ENCODE assay signal across 9 mouse cellular contexts in the genomic region with DNA sequence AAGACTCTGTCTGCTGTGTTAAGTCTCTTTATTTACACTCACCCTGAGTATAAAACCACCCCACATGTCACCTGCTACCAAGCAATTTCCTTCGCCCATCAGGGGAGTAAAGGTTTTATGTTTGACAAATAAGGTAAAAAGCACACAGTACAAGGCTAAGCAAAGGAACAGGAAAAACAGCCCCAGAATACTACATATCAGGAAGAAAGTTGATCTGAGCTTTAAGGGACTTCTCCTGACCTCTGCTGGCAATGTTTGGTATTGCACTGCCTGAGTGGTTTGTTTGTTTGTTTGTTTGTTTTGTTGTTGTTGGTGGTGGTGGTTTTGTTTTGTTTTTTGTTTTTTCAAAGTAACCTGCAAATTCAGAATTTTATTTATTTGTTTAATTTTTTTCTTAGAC. TPM values are rescaled to one million over a fixed set of nuclear protein-coding genes. Genes with fewer than 3 reads are reported as not detected.
DNase-seq lines count a peak whose midpoint lies in the region; ATAC-seq lines count a peak whose summit lies in the region.
"Had no signal": no experiment of that assay in that cellular context is flagged by ENCODE, and none has a peak within 500 bp of the region (broad histone marks: within the 10 kb centered on the region; RNA-seq: fewer than 3 reads in every experiment).

No protein-coding gene starts in this region.

- no peak overlapping the region for H3K27ac ChIP-seq in hindbrain, embryonic 14.5 days
- no peak overlapping the region for H3K27ac ChIP-seq in hindbrain, embryonic 12.5 days
- H3K27ac ChIP-seq in neural tube, embryonic 11.5 days (ENCODE audit: low read depth, low read length): no peak overlapping the region
- H3K27ac ChIP-seq: liver, embryonic 13.5 days had no signal

- ATAC-seq in hindbrain, embryonic 14.5 days (ENCODE audit: low FRiP score): no peak
- no peak for ATAC-seq in hindbrain, embryonic 12.5 days (ENCODE audit: low FRiP score)
- ATAC-seq in neural tube, embryonic 11.5 days (ENCODE audit: insufficient read depth, low FRiP score, low TSS enrichment): no peak

- H3K4me3 ChIP-seq in hindbrain, embryonic 14.5 days (replicated peaks; ENCODE audit: low read length): no peak overlapping the region
- H3K4me3 ChIP-seq in hindbrain, embryonic 12.5 days: no peak overlapping the region
- no peak overlapping the region for H3K4me3 ChIP-seq in neural tube, embryonic 11.5 days (ENCODE audit: low read depth, low read length)
- H3K4me3 ChIP-seq: liver, embryonic 13.5 days had no signal

- H3K36me3 ChIP-seq in hindbrain, embryonic 14.5 days (replicated peaks; ENCODE audit: control insufficient read depth, insufficient read depth): no peaks in the 10 kb centered on the region
- H3K36me3 ChIP-seq in hindbrain, embryonic 12.5 days: no peaks in the 10 kb centered on the region
- H3K36me3 ChIP-seq in neural tube, embryonic 11.5 days (ENCODE audit: control insufficient read depth, insufficient read depth, low read length): no peaks in the 10 kb centered on the region
- H3K36me3 ChIP-seq: liver, embryonic 13.5 days had no signal

- peak; percentile 83 for DNase-seq in hindbrain, embryonic 14.5 days (ENCODE audit: low spot score)
- DNase-seq in A20 (ENCODE audit: low read depth, low spot score) (peak; percentile 69), ES-CJ7 (ENCODE audit: low read depth, low spot score) (peak; percentile 52)
- peak; percentile 52 to 72 for DNase-seq in cerebellum, postnatal 25 days
- DNase-seq in kidney, postnatal 36 days: peak; percentile 54 to 77
- DNase-seq in neural tube, embryonic 11.5 days (ENCODE audit: low spot score): peak; percentile 53
- no peak for DNase-seq in urinary bladder, adult 2 months (ENCODE audit: low spot score)
- DNase-seq: liver, embryonic 13.5 days had no signal

- H3K9me3 ChIP-seq in hindbrain, embryonic 14.5 days (ENCODE audit: control insufficient read depth, low read length): no peaks in the 10 kb centered on the region
- no peaks in the 10 kb centered on the region for H3K9me3 ChIP-seq in hindbrain, embryonic 12.5 days (replicated peaks)
- H3K9me3 ChIP-seq in neural tube, embryonic 11.5 days (ENCODE audit: control insufficient read depth, low read length): no peaks in the 10 kb centered on the region
- H3K9me3 ChIP-seq: liver, embryonic 13.5 days had no signal

- WGBS in hindbrain, embryonic 14.5 days: 45% methylated on average over 1 of the region's 1 CpGs
- WGBS in hindbrain, embryonic 12.5 days: 55% methylated on average over 1 of the region's 1 CpGs
- WGBS in neural tube, embryonic 11.5 days: 50% methylated on average over 1 of the region's 1 CpGs

- no peak overlapping the region for H3K9ac ChIP-seq in hindbrain, embryonic 14.5 days
- no peak overlapping the region for H3K9ac ChIP-seq in hindbrain, embryonic 12.5 days
- H3K9ac ChIP-seq in neural tube, embryonic 11.5 days (ENCODE audit: low read length): no peak overlapping the region
- H3K9ac ChIP-seq: liver, embryonic 13.5 days had no signal

- H3K4me2 ChIP-seq in hindbrain, embryonic 14.5 days (replicated peaks): no peak overlapping the region
- H3K4me2 ChIP-seq in hindbrain, embryonic 12.5 days (replicated peaks): no peak overlapping the region
- no peak overlapping the region for H3K4me2 ChIP-seq in neural tube, embryonic 11.5 days (ENCODE audit: low read depth)
- H3K4me2 ChIP-seq: liver, embryonic 13.5 days had no signal

- no peaks in the 10 kb centered on the region for H3K4me1 ChIP-seq in hindbrain, embryonic 14.5 days (replicated peaks; ENCODE audit: control insufficient read depth, insufficient read depth, low read length)
- no peaks in the 10 kb centered on the region for H3K4me1 ChIP-seq in hindbrain, embryonic 12.5 days
- no peaks in the 10 kb centered on the region for H3K4me1 ChIP-seq in neural tube, embryonic 11.5 days (ENCODE audit: control insufficient read depth, insufficient read depth, low read length)
- H3K4me1 ChIP-seq: liver, embryonic 13.5 days had no signal

- H3K27me3 ChIP-seq in hindbrain, embryonic 14.5 days (ENCODE audit: control insufficient read depth, insufficient read depth, low read length): no peaks in the 10 kb centered on the region
- H3K27me3 ChIP-seq in hindbrain, embryonic 12.5 days: no peaks in the 10 kb centered on the region
- H3K27me3 ChIP-seq in neural tube, embryonic 11.5 days (ENCODE audit: control insufficient read depth, insufficient read depth, low read length): no peaks in the 10 kb centered on the region
- H3K27me3 ChIP-seq: liver, embryonic 13.5 days had no signal

RNA-seq across cellular contexts. Expression of gene Gm9964, which starts 0.5 kb away (rescaled TPM):
- polyA plus RNA-seq in hindbrain, embryonic 14.5 days (2014; fragmentation: Nextera tagmentation; extraction: Ambion mirVana): not detected in 2 replicates
- not detected in 2 replicates for polyA plus RNA-seq in hindbrain, embryonic 12.5 days (2016; fragmentation: Nextera tagmentation; extraction: Ambion mirVana)
- polyA plus RNA-seq in neural tube, embryonic 11.5 days (2014; fragmentation: Nextera tagmentation; extraction: Ambion mirVana): not detected in 2 replicates
- polyA plus RNA-seq in urinary bladder, adult 2 months (2012; rRNA removed): not detected in 2 replicates
- polyA plus RNA-seq: liver, embryonic 13.5 days had no signal

RNA-seq across cellular contexts. Expression of gene Wsb1, which starts 41.7 kb away (rescaled TPM):
- polyA plus RNA-seq in hindbrain, embryonic 14.5 days (2014; fragmentation: Nextera tagmentation; extraction: Ambion mirVana): 583 and 597 TPM in 2 replicates
- polyA plus RNA-seq in hindbrain, embryonic 12.5 days (2016; fragmentation: Nextera tagmentation; extraction: Ambion mirVana): 552 and 643 TPM in 2 replicates
- 448 and 486 TPM in 2 replicates for polyA plus RNA-seq in neural tube, embryonic 11.5 days (2014; fragmentation: Nextera tagmentation; extraction: Ambion mirVana)
- 98.9 and 164 TPM in 2 replicates for polyA plus RNA-seq in urinary bladder, adult 2 months (2012; rRNA removed)

RNA-seq across cellular contexts. Expression of gene Nf1, which starts 43.3 kb away (rescaled TPM):
- polyA plus RNA-seq in hindbrain, embryonic 14.5 days (2014; fragmentation: Nextera tagmentation; extraction: Ambion mirVana): 11.7 and 12.7 TPM in 2 replicates
- polyA plus RNA-seq in hindbrain, embryonic 12.5 days (2016; fragmentation: Nextera tagmentation; extraction: Ambion mirVana): 8.9 and 9.5 TPM in 2 replicates
- 10.3 and 11.3 TPM in 2 replicates for polyA plus RNA-seq in neural tube, embryonic 11.5 days (2014; fragmentation: Nextera tagmentation; extraction: Ambion mirVana)
- 16.8 and 19.7 TPM in 2 replicates for polyA plus RNA-seq in urinary bladder, adult 2 months (2012; rRNA removed)
